ENCODE assay signal across 11 mouse cellular contexts in genomic region chr3:129331427-129331826, GRCm38 (mm10). TPM values are rescaled to one million over a fixed set of nuclear protein-coding genes. Genes with fewer than 3 reads are reported as not detected.
DNase-seq lines count a peak whose midpoint lies in the region; ATAC-seq lines count a peak whose summit lies in the region.
"Had no signal": no experiment of that assay in that cellular context is flagged by ENCODE, and none has a peak within 500 bp of the region (broad histone marks: within the 10 kb centered on the region; RNA-seq: fewer than 3 reads in every experiment).

No protein-coding gene starts in this region.

- no peaks in the 10 kb centered on the region for H3K9me3 ChIP-seq in hindbrain, embryonic 16.5 days (ENCODE audit: control insufficient read depth, low read length)
- no peaks in the 10 kb centered on the region for H3K9me3 ChIP-seq in hindbrain, embryonic 10.5 days
- H3K9me3 ChIP-seq in megakaryocyte, embryonic 14.5 days: no peaks in the 10 kb centered on the region
- H3K9me3 ChIP-seq in liver, embryonic 11.5 days (ENCODE audit: control insufficient read depth, low read length): no peaks in the 10 kb centered on the region
- H3K9me3 ChIP-seq: hindbrain, embryonic 12.5 days; midbrain, embryonic 12.5 days had no signal

- H3K36me3 ChIP-seq in hindbrain, embryonic 16.5 days (ENCODE audit: control insufficient read depth, insufficient read depth, low read length): no peaks in the 10 kb centered on the region
- no peaks in the 10 kb centered on the region for H3K36me3 ChIP-seq in hindbrain, embryonic 10.5 days
- no peaks in the 10 kb centered on the region for H3K36me3 ChIP-seq in megakaryocyte, embryonic 14.5 days (replicated peaks; ENCODE audit: low read length)
- H3K36me3 ChIP-seq in liver, embryonic 11.5 days (ENCODE audit: control insufficient read depth, insufficient read depth, low read length): no peaks in the 10 kb centered on the region
- H3K36me3 ChIP-seq: hindbrain, embryonic 12.5 days; midbrain, embryonic 12.5 days had no signal

- no peak for ATAC-seq in hindbrain, embryonic 16.5 days
- ATAC-seq in megakaryocyte, adult 5-6 weeks (ENCODE audit: poor library complexity, severe bottlenecking): no peak
- no peak; the same call in 1 of the 2 replicates for ATAC-seq in liver, embryonic 11.5 days (replicated peaks; ENCODE audit: low FRiP score)
- ATAC-seq: forebrain, embryonic 14.5 days had no signal

- 94% methylated on average over 6 of the region's 6 CpGs for WGBS in hindbrain, embryonic 16.5 days
- WGBS in hindbrain, embryonic 10.5 days: 96% methylated on average over 6 of the region's 6 CpGs
- WGBS in liver, embryonic 11.5 days: 86% methylated on average over 6 of the region's 6 CpGs

- H3K4me2 ChIP-seq in hindbrain, embryonic 16.5 days (ENCODE audit: low read length): peak overlapping the region; percentile 12; the same call in 1 of the 2 replicates
- peak overlapping the region; percentile 38 for H3K4me2 ChIP-seq in liver, embryonic 11.5 days
- H3K4me2 ChIP-seq: hindbrain, embryonic 12.5 days; midbrain, embryonic 12.5 days had no signal

- H3K9ac ChIP-seq in hindbrain, embryonic 16.5 days (ENCODE audit: low read depth, low read length): no peak overlapping the region
- H3K9ac ChIP-seq in liver, embryonic 11.5 days (ENCODE audit: low read depth, low read length): no peak overlapping the region
- H3K9ac ChIP-seq: hindbrain, embryonic 12.5 days; midbrain, embryonic 12.5 days had no signal

- H3K27me3 ChIP-seq in hindbrain, embryonic 16.5 days (replicated peaks; ENCODE audit: control insufficient read depth, insufficient read depth, low read length): no peaks in the 10 kb centered on the region
- no peaks in the 10 kb centered on the region for H3K27me3 ChIP-seq in hindbrain, embryonic 10.5 days (ENCODE audit: insufficient read depth, poor library complexity, severe bottlenecking)
- H3K27me3 ChIP-seq in megakaryocyte, embryonic 14.5 days (replicated peaks): peaks cover 2% of the 10 kb centered on the region
- H3K27me3 ChIP-seq in liver, embryonic 11.5 days (replicated peaks; ENCODE audit: control insufficient read depth, insufficient read depth, low read length): no peaks in the 10 kb centered on the region
- H3K27me3 ChIP-seq: hindbrain, embryonic 12.5 days; midbrain, embryonic 12.5 days had no signal

- DNase-seq in hindbrain, embryonic 10.5 days (ENCODE audit: low spot score): no peak
- DNase-seq in liver, embryonic 11.5 days (ENCODE audit: low spot score): no peak
- DNase-seq in right cerebral cortex, postnatal 14 days: no peak
- no peak for DNase-seq in cerebellum, postnatal 14 days
- DNase-seq: cerebellum, postnatal 36 days had no signal

- no peak overlapping the region for H3K27ac ChIP-seq in hindbrain, embryonic 16.5 days (ENCODE audit: low read depth, low read length)
- H3K27ac ChIP-seq in hindbrain, embryonic 10.5 days: no peak overlapping the region
- H3K27ac ChIP-seq in liver, embryonic 11.5 days (ENCODE audit: low read depth, low read length): no peak overlapping the region
- H3K27ac ChIP-seq: hindbrain, embryonic 12.5 days; midbrain, embryonic 12.5 days had no signal

- H3K4me3 ChIP-seq in hindbrain, embryonic 16.5 days (ENCODE audit: low read length): no peak overlapping the region
- H3K4me3 ChIP-seq in hindbrain, embryonic 10.5 days: no peak overlapping the region
- H3K4me3 ChIP-seq in megakaryocyte, embryonic 14.5 days (replicated peaks): peak overlapping the region; percentile 62
- 0 out of 2 replicates have a peak overlapping the region, but pooled peaks have one; percentile 24 for H3K4me3 ChIP-seq in liver, embryonic 11.5 days (ENCODE audit: low read depth, low read length)
- H3K4me3 ChIP-seq: hindbrain, embryonic 12.5 days; midbrain, embryonic 12.5 days had no signal

- no peaks in the 10 kb centered on the region for H3K4me1 ChIP-seq in hindbrain, embryonic 16.5 days (ENCODE audit: control insufficient read depth, insufficient read depth, low read depth, low read length)
- no peaks in the 10 kb centered on the region for H3K4me1 ChIP-seq in hindbrain, embryonic 10.5 days (replicated peaks)
- H3K4me1 ChIP-seq in megakaryocyte, embryonic 14.5 days: peaks cover 3% of the 10 kb centered on the region; the same call in 1 of the 2 replicates
- 0 out of 2 replicates have a peak, but pooled peaks cover 3% of the 10 kb centered on the region for H3K4me1 ChIP-seq in liver, embryonic 11.5 days (replicated peaks; ENCODE audit: control insufficient read depth, insufficient read depth, low read length)
- H3K4me1 ChIP-seq: hindbrain, embryonic 12.5 days; midbrain, embryonic 12.5 days had no signal

RNA-seq across cellular contexts. Expression of gene Enpep, which starts 1.1 kb away (rescaled TPM):
- 2.4 and 3.2 TPM in 2 replicates for polyA plus RNA-seq in hindbrain, embryonic 16.5 days (2015; fragmentation: Nextera tagmentation; extraction: Ambion mirVana)
- 0.08 TPM in 1 of 2 replicates, not detected in the other for polyA plus RNA-seq in hindbrain, embryonic 10.5 days (2016; fragmentation: Nextera tagmentation; extraction: Ambion mirVana)
- not detected in 2 replicates for polyA plus RNA-seq in megakaryocyte, embryonic 14.5 days (2012; ENCODE audit: insufficient read depth, low replicate concordance)
- not detected in 2 replicates for total RNA-seq in megakaryocyte, adult 5-6 weeks (2015)
- total RNA-seq in megakaryocyte, adult 5-6 weeks (2017): not detected in 2 replicates
- 3.5 and 4.3 TPM in 2 replicates for polyA plus RNA-seq in liver, embryonic 11.5 days (2014; fragmentation: Nextera tagmentation; extraction: Ambion mirVana)

Comparison
In these comparisons a context has a peak if more than half of its experiments do, and no peak if none do; other contexts are left out.
1. H3K4me3 ChIP-seq: peak in megakaryocyte, embryonic 14.5 days (single experiment) and liver, embryonic 11.5 days (single experiment); none in hindbrain, embryonic 16.5 days (single experiment) and hindbrain, embryonic 10.5 days (single experiment).